Mouse (Mus musculus) erythroblast, embryonic 14.5 days (primary cell): ENCODE measurements around the gene Gm765. TPM values are rescaled to one million over a fixed set of nuclear protein-coding genes. Genes with fewer than 3 reads are reported as not detected.

ENCODE experiments used
- H3K27me3 ChIP-seq: 2 replicates; pipeline ENCODE4 v1.6.1; 2012; ENCODE audit warnings: inconsistent platforms; ENCODE audit not compliant: control insufficient read depth
- H3K36me3 ChIP-seq: 2 replicates; pipeline ENCODE4 v1.6.1; 2012; ENCODE audit warnings: mild to moderate bottlenecking, inconsistent platforms; ENCODE audit not compliant: control insufficient read depth
- H3K4me1 ChIP-seq: 2 replicates; pipeline ENCODE4 v1.6.1; 2012; ENCODE audit warnings: inconsistent platforms; ENCODE audit not compliant: control insufficient read depth
- H3K4me3 ChIP-seq: replicated peaks from 2 replicates; pipeline ENCODE3; 2012; ENCODE audit warnings: moderate library complexity, mild to moderate bottlenecking, inconsistent platforms
- H3K9me3 ChIP-seq: 2 replicates; pipeline ENCODE4 v1.6.1; 2012; ENCODE audit warnings: low read length, inconsistent platforms, mixed read lengths; ENCODE audit not compliant: control insufficient read depth
- GATA1 ChIP-seq: IDR thresholded peaks from 2 replicates; pipeline ENCODE4 v1.6.1; 2012; ENCODE audit warnings: low read length, inconsistent platforms, mixed read lengths
- TAL1 ChIP-seq: IDR thresholded peaks from 3 replicates; pipeline ENCODE4 v1.6.1; 2012; ENCODE audit warnings: low read length, inconsistent platforms, mixed read lengths
- polyA plus RNA-seq: library from polyadenylated mRNA; stranded (reverse); fragments of >175 nt; gene quantifications from 2 replicates; pipeline ENCODE4 v1.2.3, GENCODE M21; 2012

Gene Gm765
- polyA plus RNA-seq, 1 experiment: not detected

GRCm38 (mm10) chr6:98243186-98243585, 99.4 kb downstream of the Gm765 start:
- no peaks in the 10 kb centered on the region for H3K36me3 ChIP-seq
- H3K4me1 ChIP-seq: no peaks in the 10 kb centered on the region
- no peaks in the 10 kb centered on the region for H3K27me3 ChIP-seq
- TF ChIP-seq TAL1 (no peak), GATA1 (no peak)
- H3K9me3 ChIP-seq: peaks cover 3% of the 10 kb centered on the region; the same call in 1 of the 2 replicates
- H3K4me3 ChIP-seq: no peak overlapping the region

GRCm38 (mm10) chr6:98240561-98241272, 101.8 kb downstream of the Gm765 start:
- Histone ChIP-seq H3K4me3 (no peak overlapping the region), H3K36me3 (no peaks in the 10 kb centered on the region), H3K9me3 (peaks cover 3% of the 10 kb centered on the region; the same call in 1 of the 2 replicates), H3K4me1 (no peaks in the 10 kb centered on the region), H3K27me3 (no peaks in the 10 kb centered on the region)
- no peak for TF ChIP-seq TAL1
- no peak for TF ChIP-seq GATA1

GRCm38 (mm10) chr6:98234097-98234496, 108.5 kb downstream of the Gm765 start:
- no peaks in the 10 kb centered on the region for H3K27me3 ChIP-seq
- H3K4me1 ChIP-seq: no peaks in the 10 kb centered on the region
- H3K4me3 ChIP-seq: no peak overlapping the region
- H3K36me3 ChIP-seq: no peaks in the 10 kb centered on the region
- peaks cover 3% of the 10 kb centered on the region; the same call in 1 of the 2 replicates for H3K9me3 ChIP-seq
- no peak for TF ChIP-seq GATA1
- no peak for TF ChIP-seq TAL1

- H3K36me3 ChIP-seq: no peaks in the 10 kb centered on the region
- TF ChIP-seq GATA1: no peak
- no peak for TF ChIP-seq TAL1
- H3K9me3 ChIP-seq: peaks cover 7% of the 10 kb centered on the region; the same call in 1 of the 2 replicates
- H3K27me3 ChIP-seq: no peaks in the 10 kb centered on the region
- H3K4me3 ChIP-seq: no peak overlapping the region
- no peaks in the 10 kb centered on the region for H3K4me1 ChIP-seq
Observed at GRCm38 (mm10) chr6:98223923-98224322, 118.6 kb downstream of the Gm765 start.

GRCm38 (mm10) chr6:98221970-98222369, 120.6 kb downstream of the Gm765 start:
- no peak for TF ChIP-seq TAL1
- TF ChIP-seq GATA1: no peak
- Histone ChIP-seq H3K4me3 (no peak overlapping the region), H3K27me3 (no peaks in the 10 kb centered on the region), H3K4me1 (no peaks in the 10 kb centered on the region), H3K36me3 (no peaks in the 10 kb centered on the region), H3K9me3 (peaks cover 7% of the 10 kb centered on the region; the same call in 1 of the 2 replicates)

GRCm38 (mm10) chr6:98212225-98212624, 130.3 kb downstream of the Gm765 start:
- no peaks in the 10 kb centered on the region for H3K27me3 ChIP-seq
- no peaks in the 10 kb centered on the region for H3K9me3 ChIP-seq
- no peak for TF ChIP-seq GATA1
- TF ChIP-seq TAL1: no peak
- H3K4me3 ChIP-seq: no peak overlapping the region
- no peaks in the 10 kb centered on the region for H3K4me1 ChIP-seq
- no peaks in the 10 kb centered on the region for H3K36me3 ChIP-seq

GRCm38 (mm10) chr6:98210237-98210636, 132.3 kb downstream of the Gm765 start:
- no peak for TF ChIP-seq GATA1
- TF ChIP-seq TAL1: no peak
- no peak overlapping the region for H3K4me3 ChIP-seq

GRCm38 (mm10) chr6:98208051-98208450, 134.5 kb downstream of the Gm765 start:
- no peaks in the 10 kb centered on the region for H3K27me3 ChIP-seq
- no peaks in the 10 kb centered on the region for H3K36me3 ChIP-seq
- TF ChIP-seq TAL1: no peak
- no peak for TF ChIP-seq GATA1
- H3K4me3 ChIP-seq: no peak overlapping the region
- H3K9me3 ChIP-seq: no peaks in the 10 kb centered on the region
- no peaks in the 10 kb centered on the region for H3K4me1 ChIP-seq

More at GRCm38 (mm10) chr6:98210237-98210636, 132.3 kb downstream of the Gm765 start:
- H3K36me3 ChIP-seq: no peaks in the 10 kb centered on the region
- H3K9me3 ChIP-seq: no peaks in the 10 kb centered on the region
- H3K4me1 ChIP-seq: no peaks in the 10 kb centered on the region
- H3K27me3 ChIP-seq: no peaks in the 10 kb centered on the region

GRCm38 (mm10) chr6:98198706-98199105, 143.8 kb downstream of the Gm765 start:
- Histone ChIP-seq H3K27me3 (no peaks in the 10 kb centered on the region), H3K9me3 (no peaks in the 10 kb centered on the region), H3K4me3 (no peak overlapping the region), H3K4me1 (no peaks in the 10 kb centered on the region), H3K36me3 (no peaks in the 10 kb centered on the region)
- no peak for TF ChIP-seq GATA1
- TF ChIP-seq TAL1: no peak
